Mouse (Mus musculus): ENCODE data around the gene Ice2. TPM values are rescaled to one million over a fixed set of nuclear protein-coding genes. Genes with fewer than 3 reads are reported as not detected.

Ice2 gene
- total and polyA plus RNA-seq, 3 experiments, result 0.99 to 44.9 (median 29.1) TPM

DNA sequence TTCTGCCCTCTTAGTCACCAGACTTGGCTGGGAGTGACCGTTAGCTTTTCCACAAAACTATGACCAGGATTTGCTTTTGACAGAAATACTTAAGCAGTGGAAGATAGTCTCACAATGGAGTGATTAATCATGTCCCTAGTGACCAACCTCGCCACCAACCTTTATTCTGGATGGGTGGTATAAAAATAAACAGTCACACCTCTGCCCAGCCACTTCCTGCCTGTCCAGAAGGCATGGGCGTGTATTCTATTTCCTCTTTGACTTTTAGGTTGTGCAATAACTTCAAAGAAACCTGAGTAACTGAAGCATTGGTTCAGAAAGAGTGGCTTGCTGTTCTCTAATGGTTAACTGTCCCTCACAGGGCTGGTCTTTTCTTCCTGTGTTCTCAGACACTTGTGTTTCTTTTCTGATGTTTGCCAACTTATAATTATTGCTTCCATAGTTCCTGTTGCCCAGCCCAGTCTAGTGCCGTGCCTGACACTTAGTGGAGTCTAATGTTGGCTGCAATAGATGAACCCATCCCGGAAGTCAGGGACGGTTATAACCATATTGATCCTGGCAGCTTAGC is 44.8 kb downstream of the Ice2 start:
- ATAC-seq (ENCODE audit: extremely low read depth, insufficient number of reproducible peaks, low FRiP score, poor library complexity, severe bottlenecking) (no peak), DNase-seq (ENCODE audit: low spot score) (no peak)
- no peak for TF ChIP-seq POLR2AphosphoS5 (IDR thresholded peaks at IDR 0.05; ENCODE audit: insufficient replicate concordance, low read depth, low read length)
- TF ChIP-seq GATA1 (IDR thresholded peaks at IDR 0.05; ENCODE audit: borderline replicate concordance, low read length), result no peak
- TF ChIP-seq CTCF (IDR thresholded peaks at IDR 0.05; ENCODE audit: low read depth, low read length), result no peak
- TF ChIP-seq GATA2 (IDR thresholded peaks at IDR 0.05; ENCODE audit: borderline replicate concordance, low read depth, low read length), result no peak
- no peak for TF ChIP-seq TAL1 (conservative IDR thresholded peaks at IDR 0.05; ENCODE audit: low read depth, low read length)
- H3K27me3 ChIP-seq (ENCODE audit: insufficient read depth, low read length), result peaks cover 11% of the 10 kb centered on the region
- peaks cover 16% of the 10 kb centered on the region for H3K4me1 ChIP-seq (ENCODE audit: insufficient read depth, low read depth, low read length)
- H3K4me3 ChIP-seq (ENCODE audit: low read depth, low read length), result no peak overlapping the region
- no peaks in the 10 kb centered on the region for H3K36me3 ChIP-seq (replicated peaks)
- H3K9me3 ChIP-seq (replicated peaks), result no peaks in the 10 kb centered on the region

DNA sequence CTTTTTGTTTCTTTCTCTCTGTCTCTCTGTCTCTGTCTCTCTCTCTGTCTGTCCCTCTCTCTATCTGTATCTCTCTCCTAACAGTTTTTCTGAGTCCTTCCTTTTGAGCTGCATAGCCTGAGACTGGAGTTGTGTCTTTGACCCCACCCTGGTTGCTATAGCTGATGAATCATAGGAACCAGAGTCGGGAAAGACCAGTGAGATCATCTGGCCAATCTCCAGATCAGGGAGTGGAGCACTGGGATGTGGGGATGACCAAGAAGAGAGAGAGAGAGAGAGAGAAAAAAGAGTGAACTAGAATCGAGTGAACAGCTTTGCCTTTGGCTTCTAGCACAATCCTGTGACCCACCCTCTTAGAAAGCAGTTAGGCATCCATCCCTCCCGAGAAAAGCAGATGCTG is 45.5 kb downstream of the Ice2 start:
- no peak for DNase-seq (ENCODE audit: low spot score)

DNA sequence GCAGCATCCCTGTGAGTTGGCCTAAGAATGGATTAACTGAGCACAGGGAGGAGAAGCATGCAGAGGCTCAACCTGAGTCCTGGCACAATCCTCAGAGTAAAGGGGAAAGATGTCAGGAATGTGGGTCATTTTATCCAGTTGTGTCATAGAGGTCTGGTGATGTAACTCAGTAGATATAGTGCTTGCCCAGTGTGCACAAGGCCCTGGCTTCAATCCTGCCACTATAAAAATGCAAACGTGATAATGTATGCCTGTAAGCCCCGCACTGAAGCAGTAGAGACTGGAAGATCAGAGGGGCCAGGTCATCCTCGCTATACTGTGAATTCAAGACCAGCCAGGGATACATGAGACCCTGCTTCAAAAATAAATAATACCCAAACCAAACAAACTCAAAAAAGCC is 51.1 kb downstream of the Ice2 start:
- DNase-seq (ENCODE audit: low spot score) (no peak), ATAC-seq (ENCODE audit: extremely low read depth, insufficient number of reproducible peaks, low FRiP score, poor library complexity, severe bottlenecking) (no peak)
- H3K27me3 ChIP-seq (ENCODE audit: insufficient read depth, low read length), result peaks cover 13% of the 10 kb centered on the region
- peaks cover 27% of the 10 kb centered on the region for H3K4me1 ChIP-seq (ENCODE audit: insufficient read depth, low read depth, low read length)
- H3K9me3 ChIP-seq (replicated peaks), result no peaks in the 10 kb centered on the region
- H3K36me3 ChIP-seq (replicated peaks), result no peaks in the 10 kb centered on the region
- TF ChIP-seq CTCF (IDR thresholded peaks at IDR 0.05; ENCODE audit: low read depth, low read length), result no peak
- no peak for TF ChIP-seq GATA1 (IDR thresholded peaks at IDR 0.05; ENCODE audit: borderline replicate concordance, low read length)
- no peak for TF ChIP-seq TAL1 (conservative IDR thresholded peaks at IDR 0.05; ENCODE audit: low read depth, low read length)
- TF ChIP-seq POLR2AphosphoS5 (IDR thresholded peaks at IDR 0.05; ENCODE audit: insufficient replicate concordance, low read depth, low read length), result no peak
- TF ChIP-seq GATA2 (IDR thresholded peaks at IDR 0.05; ENCODE audit: borderline replicate concordance, low read depth, low read length), result no peak
- H3K4me3 ChIP-seq (ENCODE audit: low read depth, low read length), result no peak overlapping the region

More for the DNA sequence above, 45.5 kb downstream of the Ice2 start:
- ATAC-seq (ENCODE audit: extremely low read depth, insufficient number of reproducible peaks, low FRiP score, poor library complexity, severe bottlenecking), result no peak
- TF ChIP-seq GATA2 (IDR thresholded peaks at IDR 0.05; ENCODE audit: borderline replicate concordance, low read depth, low read length) (no peak), TAL1 (conservative IDR thresholded peaks at IDR 0.05; ENCODE audit: low read depth, low read length) (no peak), POLR2AphosphoS5 (IDR thresholded peaks at IDR 0.05; ENCODE audit: insufficient replicate concordance, low read depth, low read length) (no peak), GATA1 (IDR thresholded peaks at IDR 0.05; ENCODE audit: borderline replicate concordance, low read length) (no peak), CTCF (IDR thresholded peaks at IDR 0.05; ENCODE audit: low read depth, low read length) (no peak)
- Histone ChIP-seq H3K4me1 (ENCODE audit: insufficient read depth, low read depth, low read length) (peaks cover 16% of the 10 kb centered on the region), H3K27me3 (ENCODE audit: insufficient read depth, low read length) (peaks cover 13% of the 10 kb centered on the region), H3K36me3 (replicated peaks) (no peaks in the 10 kb centered on the region), H3K4me3 (ENCODE audit: low read depth, low read length) (no peak overlapping the region), H3K9me3 (replicated peaks) (no peaks in the 10 kb centered on the region)

GRCm38 (mm10) chr9:69450636-69451035 is 52.9 kb downstream of the Ice2 start:
- no peak for TF ChIP-seq POLR2AphosphoS5 (IDR thresholded peaks at IDR 0.05; ENCODE audit: insufficient replicate concordance, low read depth, low read length)
- TF ChIP-seq TAL1 (conservative IDR thresholded peaks at IDR 0.05; ENCODE audit: low read depth, low read length), result no peak
- no peak for TF ChIP-seq GATA1 (IDR thresholded peaks at IDR 0.05; ENCODE audit: borderline replicate concordance, low read length)
- no peak for TF ChIP-seq GATA2 (IDR thresholded peaks at IDR 0.05; ENCODE audit: borderline replicate concordance, low read depth, low read length)
- TF ChIP-seq CTCF (IDR thresholded peaks at IDR 0.05; ENCODE audit: low read depth, low read length), result no peak
- Histone ChIP-seq H3K4me1 (ENCODE audit: insufficient read depth, low read depth, low read length) (peaks cover 40% of the 10 kb centered on the region), H3K36me3 (replicated peaks) (peaks cover 5% of the 10 kb centered on the region), H3K4me3 (ENCODE audit: low read depth, low read length) (no peak overlapping the region), H3K27me3 (ENCODE audit: insufficient read depth, low read length) (peaks cover 10% of the 10 kb centered on the region), H3K9me3 (replicated peaks) (no peaks in the 10 kb centered on the region)
- ATAC-seq (ENCODE audit: extremely low read depth, insufficient number of reproducible peaks, low FRiP score, poor library complexity, severe bottlenecking), result no peak
- no peak for DNase-seq (ENCODE audit: low spot score)

DNA sequence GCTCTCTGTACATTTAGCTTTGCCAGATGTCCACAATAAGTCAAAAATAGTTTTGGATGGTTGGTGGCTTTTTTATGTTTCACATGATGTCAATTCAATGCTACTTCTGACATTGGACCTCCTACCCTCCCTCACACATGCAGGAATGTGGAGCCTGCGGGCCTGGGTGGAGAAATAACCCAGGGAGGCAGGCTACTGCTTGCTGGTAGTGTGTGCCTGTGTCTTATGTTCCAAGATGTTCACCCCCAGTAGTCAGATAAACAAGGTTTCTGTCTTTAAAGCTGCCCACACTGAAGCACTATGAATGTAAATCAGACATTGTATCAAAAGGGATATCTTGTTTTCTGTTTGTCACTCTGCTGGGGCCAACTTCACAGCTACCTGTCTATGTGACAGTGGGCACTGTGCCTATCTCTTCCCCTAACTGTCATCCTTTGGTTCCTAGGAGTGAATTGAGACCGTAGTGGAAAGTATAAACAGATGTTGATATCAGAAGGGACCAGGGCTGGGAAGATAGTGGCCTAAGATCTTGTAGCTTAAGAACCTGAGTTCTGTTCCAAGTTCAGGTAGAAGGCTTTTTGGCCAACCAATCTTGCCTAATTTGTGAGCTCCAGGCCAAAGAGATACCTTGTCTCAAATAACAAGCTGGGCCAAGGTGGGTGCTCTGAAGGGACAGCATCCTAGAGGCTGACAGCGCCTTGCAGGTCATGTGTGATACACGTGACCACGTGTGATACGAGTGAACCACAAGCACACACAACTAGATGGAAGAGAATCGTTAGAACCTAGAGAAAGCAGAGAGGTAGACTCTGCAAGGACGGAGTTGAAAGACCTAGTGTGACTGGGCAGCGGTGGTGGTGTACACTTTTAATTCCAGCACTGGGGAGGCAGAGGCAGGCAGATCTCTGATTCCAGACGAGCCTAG is 54.4 kb downstream of the Ice2 start:
- peaks cover 18% of the 10 kb centered on the region for H3K36me3 ChIP-seq (replicated peaks)
- no peak for DNase-seq (ENCODE audit: low spot score)
- peaks cover 4% of the 10 kb centered on the region; the same call in 1 of the 2 replicates for H3K27me3 ChIP-seq (ENCODE audit: insufficient read depth, low read length)
- H3K9me3 ChIP-seq (replicated peaks), result no peaks in the 10 kb centered on the region
- peaks cover 55% of the 10 kb centered on the region for H3K4me1 ChIP-seq (ENCODE audit: insufficient read depth, low read depth, low read length)
- TF ChIP-seq POLR2AphosphoS5 (IDR thresholded peaks at IDR 0.05; ENCODE audit: insufficient replicate concordance, low read depth, low read length) (no peak), CTCF (IDR thresholded peaks at IDR 0.05; ENCODE audit: low read depth, low read length) (no peak), GATA2 (IDR thresholded peaks at IDR 0.05; ENCODE audit: borderline replicate concordance, low read depth, low read length) (no peak), TAL1 (conservative IDR thresholded peaks at IDR 0.05; ENCODE audit: low read depth, low read length) (no peak), GATA1 (IDR thresholded peaks at IDR 0.05; ENCODE audit: borderline replicate concordance, low read length) (no peak)
- H3K4me3 ChIP-seq (ENCODE audit: low read depth, low read length), result no peak overlapping the region
- ATAC-seq (ENCODE audit: extremely low read depth, insufficient number of reproducible peaks, low FRiP score, poor library complexity, severe bottlenecking), result no peak
